24 mouse cellular contexts compared by ENCODE assay signal in the genomic region with DNA sequence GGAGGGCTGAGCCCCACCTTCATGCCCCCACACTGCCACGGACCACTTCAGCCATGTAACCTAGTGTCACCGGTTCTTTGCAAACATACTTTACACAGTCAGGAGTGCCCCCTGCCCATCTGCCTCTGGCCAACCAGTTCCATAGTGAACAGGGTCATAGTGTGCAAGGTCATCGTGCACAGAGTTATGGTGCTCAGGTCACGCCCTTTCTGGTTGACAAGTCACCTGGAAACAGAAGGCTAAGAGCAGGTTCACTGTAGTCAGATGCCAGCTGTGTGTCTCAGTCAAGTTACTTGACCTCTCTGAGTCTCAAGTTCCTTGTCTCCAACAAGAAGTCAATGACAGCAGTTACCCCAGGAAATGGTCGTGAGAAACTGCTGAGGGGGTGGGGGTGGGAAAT.
DNase-seq lines count a peak whose midpoint lies in the region; ATAC-seq lines count a peak whose summit lies in the region.
"Had no signal": no experiment of that assay in that cellular context is flagged by ENCODE, and none has a peak within 500 bp of the region (broad histone marks: within the 10 kb centered on the region; RNA-seq: fewer than 3 reads in every experiment).

No protein-coding gene starts in this region.

- no peak overlapping the region for H3K4me2 ChIP-seq in kidney, embryonic 15.5 days
- H3K4me2 ChIP-seq: embryonic facial prominence, embryonic 13.5 days; forebrain, embryonic 12.5 days; forebrain, embryonic 15.5 days; heart, embryonic 13.5 days; hindbrain, embryonic 12.5 days; hindbrain, embryonic 15.5 days had no signal

- 39% methylated on average over 5 of the region's 5 CpGs for WGBS in kidney, embryonic 15.5 days

- H3K36me3 ChIP-seq in kidney, embryonic 15.5 days: no peaks in the 10 kb centered on the region
- H3K36me3 ChIP-seq: embryonic facial prominence, embryonic 10.5 days; embryonic facial prominence, embryonic 13.5 days; forebrain, embryonic 12.5 days; forebrain, embryonic 15.5 days; heart, embryonic 10.5 days; heart, embryonic 13.5 days; hindbrain, embryonic 12.5 days; hindbrain, embryonic 15.5 days had no signal

- no peaks in the 10 kb centered on the region for H3K9me3 ChIP-seq in kidney, embryonic 15.5 days (replicated peaks)
- H3K9me3 ChIP-seq: embryonic facial prominence, embryonic 10.5 days; embryonic facial prominence, embryonic 13.5 days; forebrain, embryonic 12.5 days; forebrain, embryonic 15.5 days; heart, embryonic 10.5 days; hindbrain, embryonic 12.5 days; hindbrain, embryonic 15.5 days had no signal

- H3K4me1 ChIP-seq in kidney, embryonic 15.5 days: peaks cover 10% of the 10 kb centered on the region

- H3K27me3 ChIP-seq in kidney, embryonic 15.5 days: no peaks in the 10 kb centered on the region
- H3K27me3 ChIP-seq: embryonic facial prominence, embryonic 13.5 days; hindbrain, embryonic 12.5 days; hindbrain, embryonic 15.5 days had no signal

- DNase-seq in kidney, adult 18-20 months: peak; percentile 19
- no peak for DNase-seq in kidney, postnatal 25 days
- DNase-seq in kidney, postnatal 14 days: no peak
- DNase-seq in spleen, adult 18-20 months: no peak
- DNase-seq: adrenal gland, adult 2 months; adrenal gland, postnatal 14 days; cerebellum, adult 11 months; cerebellum, adult 2 months; cerebellum, adult 9-11 months; cerebellum, postnatal 25 days; gastrocnemius, postnatal 25 days; heart, adult 2 months had no signal

- ATAC-seq in kidney, embryonic 15.5 days (replicated peaks; ENCODE audit: low FRiP score): 0 out of 2 replicates have a peak, but pooled peaks have one; percentile 12
- ATAC-seq in neutrophil, adult 5-6 weeks (ENCODE audit: extremely low read depth, insufficient number of reproducible peaks, low FRiP score, poor library complexity, severe bottlenecking): 0 out of 2 replicates have a peak, but pooled peaks have one; percentile 13
- ATAC-seq: CD4-positive, CD25-positive, alpha-beta regulatory T cell, adult 4 months; forebrain, embryonic 15.5 days had no signal

- no peak overlapping the region for H3K9ac ChIP-seq in kidney, embryonic 15.5 days
- H3K9ac ChIP-seq: embryonic facial prominence, embryonic 13.5 days; forebrain, embryonic 12.5 days; forebrain, embryonic 15.5 days; heart, embryonic 13.5 days; hindbrain, embryonic 12.5 days; hindbrain, embryonic 15.5 days had no signal

- H3K27ac ChIP-seq in kidney, embryonic 15.5 days: no peak overlapping the region
- H3K27ac ChIP-seq: embryonic facial prominence, embryonic 10.5 days; embryonic facial prominence, embryonic 13.5 days; forebrain, embryonic 12.5 days; forebrain, embryonic 15.5 days; heart, adult 2 months; heart, embryonic 10.5 days; heart, embryonic 13.5 days; hindbrain, embryonic 12.5 days; hindbrain, embryonic 15.5 days had no signal

- H3K4me3 ChIP-seq in kidney, embryonic 15.5 days (replicated peaks): no peak overlapping the region
- H3K4me3 ChIP-seq: embryonic facial prominence, embryonic 10.5 days; embryonic facial prominence, embryonic 13.5 days; erythroblast, embryonic 14.5 days; forebrain, embryonic 12.5 days; forebrain, embryonic 15.5 days; heart, adult 2 months; heart, embryonic 10.5 days; heart, embryonic 13.5 days; hindbrain, embryonic 12.5 days; hindbrain, embryonic 15.5 days had no signal
